Mouse (Mus musculus) gastrocnemius, postnatal 36 days (tissue): ENCODE results near the gene Acly. TPM values are rescaled to one million over a fixed set of nuclear protein-coding genes. Genes with fewer than 3 reads are reported as not detected.
A peak's percentile ranks its signal among the peaks of the same experiment; 100 is the strongest.

Source experiments
- DNase-seq, 2 experiments: peaks; one replicate each; pipeline ENCODE4 v3.0.0; 2022
- intact Hi-C: fragments of 180-260 bp; cut with DNase I; formaldehyde crosslinking; loops from one replicate; pipeline ENCODE4 v1.15.1; 2025
- microRNA-seq, 2 experiments: library from miRNA; unstranded; fragments of <30 nt; microRNA quantifications; one replicate each; pipeline ENCODE4 v1.2.0; 2021
- total RNA-seq, 2 experiments: library from RNA; stranded (reverse); gene quantifications; 2 replicates each; pipeline ENCODE4 v1.2.3; 2021

Acly gene
- total RNA-seq, 2 experiments from 2014 or later: 10.4 to 13.6 TPM

GRCm38 (mm10) chr11:100465833-100466232 is 62.0 kb downstream of the Acly start:
- intact Hi-C loops: no loop called here
- DNase-seq: no peak

GRCm38 (mm10) chr11:100465229-100465792 is 62.5 kb downstream of the Acly start:
- no peak for DNase-seq
- intact Hi-C loops: no loop called here

- DNase-seq: peak in 1 of 2 experiments; percentile 20
- intact Hi-C loops: no loop called here
Observed at GRCm38 (mm10) chr11:100462699-100463098, 65.1 kb downstream of the Acly start.

- no peak for DNase-seq
- intact Hi-C loops: no loop called here
Observed at GRCm38 (mm10) chr11:100457711-100458110, 70.1 kb downstream of the Acly start.

- intact Hi-C loops: no loop called here
- no peak for DNase-seq
Observed at GRCm38 (mm10) chr11:100457247-100457646, 70.6 kb downstream of the Acly start.

- intact Hi-C loops: no loop called here
- DNase-seq: no peak
Observed at GRCm38 (mm10) chr11:100442625-100443024, 85.2 kb downstream of the Acly start.

GRCm38 (mm10) chr11:100441797-100442196 is 86.0 kb downstream of the Acly start, which contains the start of the genes Nt5c3b and Klhl10:
TSS of gene Nt5c3b (minus strand) at chr11:100441808.
TSS of gene Klhl10 (plus strand) at chr11:100441917.
- intact Hi-C loops: no loop called here
- no peak for DNase-seq

- intact Hi-C loops: no loop called here
- peak; percentile 75 to 77 for DNase-seq
Observed at GRCm38 (mm10) chr11:100440691-100441522, 86.9 kb downstream of the Acly start.

GRCm38 (mm10) chr11:100437901-100438300 is 89.9 kb downstream of the Acly start:
- no peak for DNase-seq
- intact Hi-C loops: no loop called here

- intact Hi-C loops: no loop called here
- DNase-seq: no peak
Observed at GRCm38 (mm10) chr11:100435678-100436246, 92.0 kb downstream of the Acly start.

- DNase-seq: no peak
- intact Hi-C loops: no loop called here
Observed at GRCm38 (mm10) chr11:100432002-100432401, 95.8 kb downstream of the Acly start.

GRCm38 (mm10) chr11:100430052-100430451 is 97.7 kb downstream of the Acly start:
- intact Hi-C loops: loop anchor here (1.0 kb wide), 1 partner anchor 37 kb away; no protein-coding TSS in a partner anchor
- DNase-seq: no peak

- intact Hi-C loops: loop anchor here (2.0 to 5.0 kb wide), 2 partner anchors 126 to 269 kb away; no protein-coding TSS in a partner anchor
Observed at GRCm38 (mm10) chr11:100428612-100429199, 99.1 kb downstream of the Acly start.

GRCm38 (mm10) chr11:100426820-100427219 is 101.0 kb downstream of the Acly start:
- intact Hi-C loops: loop anchor here (2.0 to 5.0 kb wide), 2 partner anchors 46 to 270 kb away; partner anchors contain the start of gene Klhl11
- no peak for DNase-seq

More at GRCm38 (mm10) chr11:100428612-100429199, 99.1 kb downstream of the Acly start:
- DNase-seq: no peak

Small RNA genes within 50 kb of the gene (microRNA-seq; reads per million reads assigned to microRNA genes)
- gene Gm27374 (0 reads per million in 2 experiments), gene Mir7116 (0 to 0.36 reads per million in 2 experiments)

Other genes starting within 250 kb of the Acly start
- gene Eif1, start 208.1 kb downstream of the Acly start, total RNA-seq: 1,000 to 10,000 TPM in 1 of 2 experiments, 100 to 1,000 TPM in 1; 947 to 1,138 TPM
- not detected for gene Gast, start 193.6 kb downstream of the Acly start, total RNA-seq
- gene Hap1, start 171.9 kb downstream of the Acly start, total RNA-seq: under 1 TPM in 1 of 2 experiments, not detected in 1; 0.23 TPM
- 10 to 100 TPM; 73.8 to 80.2 TPM for gene Jup, start 130.2 kb downstream of the Acly start, total RNA-seq
- 1 to 10 TPM; 3.6 to 4.1 TPM for gene P3h4, start 113.2 kb downstream of the Acly start, total RNA-seq
- gene Fkbp10, start 112.3 kb downstream of the Acly start, total RNA-seq: 1 to 10 TPM; 5.1 to 6.5 TPM
- 1 to 10 TPM; 7.5 to 8.1 TPM for gene Nt5c3b, start 86.2 kb downstream of the Acly start, total RNA-seq
- under 1 TPM; 0.22 to 0.26 TPM for gene Klhl10, start 86.1 kb downstream of the Acly start, total RNA-seq
- gene Klhl11, start 55.3 kb downstream of the Acly start, total RNA-seq: 1 to 10 TPM; 3.3 to 3.7 TPM
- under 1 TPM; 0.10 to 0.54 TPM for gene Ttc25, start 17.6 kb upstream of the Acly start, total RNA-seq
- 1 to 10 TPM; 4.3 to 7.3 TPM for gene Cnp, start 46.9 kb upstream of the Acly start, total RNA-seq
- 10 to 100 TPM; 18.6 to 19.1 TPM for gene Nkiras2, start 91.2 kb upstream of the Acly start, total RNA-seq
- 100 to 1,000 TPM; 105 to 110 TPM for gene Dnajc7, start 92.2 kb upstream of the Acly start, total RNA-seq
- under 1 TPM; 0.25 to 0.38 TPM for gene Zfp385c, start 164.5 kb upstream of the Acly start, total RNA-seq
- gene Dhx58, start 176.3 kb upstream of the Acly start, total RNA-seq: 1 to 10 TPM; 1.0 to 1.1 TPM
- 10 to 100 TPM; 10.4 to 10.9 TPM for gene Kat2a, start 184.5 kb upstream of the Acly start, total RNA-seq
- not detected for gene Hspb9, start 185.8 kb upstream of the Acly start, total RNA-seq
- 10 to 100 TPM; 35.0 to 44.5 TPM for gene Rab5c, start 210.2 kb upstream of the Acly start, total RNA-seq
- gene Kcnh4, start 231.9 kb upstream of the Acly start, total RNA-seq: not detected
- not detected for gene Hcrt, start 234.9 kb upstream of the Acly start, total RNA-seq
- gene Ghdc, start 243.0 kb upstream of the Acly start, total RNA-seq: 1 to 10 TPM; 4.4 to 5.0 TPM